Mouse (Mus musculus) cerebellum, adult 8-10 months (tissue): ENCODE measurements around the gene Trpd52l3.
A peak's percentile ranks its signal among the peaks of the same experiment; 100 is the strongest.
"Not testable (repeated sequence)": the region's sequence is repeated elsewhere in the genome, so short reads cannot be mapped to it uniquely, and the experiment has no call there.

Experiments
- DNase-seq: peaks from one replicate; pipeline ENCODE4 v3.0.0; 2022

Gene Trpd52l3

GRCm38 (mm10) chr19:30003621-30004020 is at the start of gene Trpd52l3:
Gene Trpd52l3, plus strand, starts transcription at chr19:30003790.
- no peak for DNase-seq

GRCm38 (mm10) chr19:29953833-29954232 is 49.8 kb upstream of the Trpd52l3 start:
- DNase-seq, result no peak

- DNase-seq, result no peak
These were observed 48.1 kb upstream of the Trpd52l3 start for GRCm38 (mm10) chr19:29955454-29955853.

GRCm38 (mm10) chr19:29960906-29961305 is 42.7 kb upstream of the Trpd52l3 start:
- no peak for DNase-seq

- DNase-seq, result no peak
These were observed 41.7 kb upstream of the Trpd52l3 start for GRCm38 (mm10) chr19:29961842-29962241.

- no peak for DNase-seq
These were observed 39.9 kb upstream of the Trpd52l3 start for GRCm38 (mm10) chr19:29963598-29964092.

GRCm38 (mm10) chr19:29967960-29968359 is 35.6 kb upstream of the Trpd52l3 start:
- no peak for DNase-seq

- no peak for DNase-seq
These were observed 30.2 kb upstream of the Trpd52l3 start for GRCm38 (mm10) chr19:29973396-29973795.

- peak; percentile 11 for DNase-seq
These were observed 24.7 kb upstream of the Trpd52l3 start for GRCm38 (mm10) chr19:29978847-29979246.

- no peak for DNase-seq
These were observed 24.0 kb upstream of the Trpd52l3 start for GRCm38 (mm10) chr19:29979452-29980089.

- no peak for DNase-seq
These were observed 19.2 kb upstream of the Trpd52l3 start for GRCm38 (mm10) chr19:29984208-29985005.

GRCm38 (mm10) chr19:29986464-29987091 is 17.0 kb upstream of the Trpd52l3 start:
- DNase-seq, result no peak

GRCm38 (mm10) chr19:30000406-30001365 is 2.9 kb upstream of the Trpd52l3 start:
- no peak for DNase-seq

- no peak for DNase-seq
These were observed 2.0 kb upstream of the Trpd52l3 start for GRCm38 (mm10) chr19:30001550-30001949.

GRCm38 (mm10) chr19:30006371-30006770 is 2.8 kb downstream of the Trpd52l3 start:
- DNase-seq, result no peak

GRCm38 (mm10) chr19:30010520-30011296 is 7.1 kb downstream of the Trpd52l3 start:
- DNase-seq, result no peak

- DNase-seq, result no peak
These were observed 10.7 kb downstream of the Trpd52l3 start for GRCm38 (mm10) chr19:30014331-30014730.

- DNase-seq, result no peak
These were observed 12.6 kb downstream of the Trpd52l3 start for GRCm38 (mm10) chr19:30016156-30016555.

GRCm38 (mm10) chr19:30023419-30023818 is 19.8 kb downstream of the Trpd52l3 start:
- DNase-seq, result not testable (repeated sequence)

GRCm38 (mm10) chr19:30029002-30029710 is 25.6 kb downstream of the Trpd52l3 start:
- DNase-seq, result no peak
